Mouse (Mus musculus) limb, embryonic 14.5 days (tissue): ENCODE data around the gene Trrap. TPM values are rescaled to one million over a fixed set of nuclear protein-coding genes. Genes with fewer than 3 reads are reported as not detected.

ENCODE experiments used
- ATAC-seq: fragments of 200-750 bp; cut with Nextera tagmentation; 2 replicates; pipeline ENCODE4 v1.8.0; 2017; ENCODE audit warnings: low read depth, moderate number of reproducible peaks, moderate TSS enrichment; ENCODE audit not compliant: low FRiP score
- DNase-seq: peaks from one replicate; pipeline ENCODE4 v3.0.0-alpha.2; 2015; ENCODE audit warnings: low spot score
- H3K27ac ChIP-seq: fragments of 300-500 bp; sonication (generic); replicated peaks from 2 replicates; pipeline ENCODE4 v1.5.1; 2014; ENCODE audit warnings: low read depth, mild to moderate bottlenecking, low read length, moderate library complexity, mixed read lengths
- H3K27me3 ChIP-seq: fragments of 300-500 bp; sonication (generic); 2 replicates; pipeline ENCODE4 v1.6.1; 2014; ENCODE audit warnings: low read length, mixed read lengths; ENCODE audit not compliant: control insufficient read depth, insufficient read depth
- H3K36me3 ChIP-seq: fragments of 300-500 bp; sonication (generic); 2 replicates; pipeline ENCODE4 v1.6.1; 2014; ENCODE audit warnings: mild to moderate bottlenecking, low read length, moderate library complexity, mixed read lengths; ENCODE audit not compliant: control insufficient read depth, insufficient read depth
- H3K4me1 ChIP-seq: fragments of 300-500 bp; sonication (generic); 2 replicates; pipeline ENCODE4 v1.6.1; 2014; ENCODE audit warnings: antibody characterized with exemption, low read length, mixed read lengths; ENCODE audit not compliant: control insufficient read depth, insufficient read depth
- H3K4me2 ChIP-seq: fragments of 300-500 bp; sonication (generic); replicated peaks from 2 replicates; pipeline ENCODE4 v1.6.1; 2014; ENCODE audit warnings: low read depth, mild to moderate bottlenecking, low read length, moderate library complexity; ENCODE audit not compliant: severe bottlenecking
- H3K4me3 ChIP-seq: fragments of 300-500 bp; sonication (generic); replicated peaks from 2 replicates; pipeline ENCODE4 v1.5.1; 2014; ENCODE audit warnings: low read length
- H3K9ac ChIP-seq: fragments of 300-500 bp; sonication (generic); 2 replicates; pipeline ENCODE4 v1.6.1; 2014; ENCODE audit warnings: mild to moderate bottlenecking, low read depth, low read length, moderate library complexity; ENCODE audit not compliant: severe bottlenecking
- H3K9me3 ChIP-seq: fragments of 300-500 bp; sonication (generic); 2 replicates; pipeline ENCODE4 v1.6.1; 2016; ENCODE audit warnings: low read length; ENCODE audit not compliant: control insufficient read depth
- POLR2A ChIP-seq: fragments of 200-500 bp; IDR thresholded peaks from 2 replicates; pipeline ENCODE4 v1.8.0; 2012; ENCODE audit warnings: inconsistent platforms, mild to moderate bottlenecking, moderate library complexity, borderline replicate concordance; ENCODE audit not compliant: insufficient read depth, insufficient read length; ENCODE audit errors: extremely low read depth
- WGBS: fragments of 180-500 bp; shearing (Covaris S2); extraction: QIAGEN DNeasy Blood & Tissue Kit; methylation state at CpG from one replicate; pipeline ENCODE4 v1.1.7; 2014; 5-methylcytosine and 5-hydroxymethylcytosine counted together
- polyA plus RNA-seq, 2 experiments: library from polyadenylated mRNA; depleted of rRNA in 1 of 2; stranded (reverse) in 1 of 2; unstranded in 1 of 2; fragments of >200 nt; fragmentation: Nextera tagmentation in 1 of 2; extraction: Ambion mirVana in 1 of 2; gene quantifications; 2 replicates each; pipeline versions ENCODE4 v1.2.1 to v1.2.3; 2012 to 2014

Trrap gene
- polyA plus RNA-seq, 2 experiments: 79.2 to 146 TPM

- no peaks in the 10 kb centered on the region for H3K27me3 ChIP-seq
- no peaks in the 10 kb centered on the region for H3K9me3 ChIP-seq
- H3K4me3 ChIP-seq: no peak overlapping the region
- 91% methylated on average over 3 of the region's 3 CpGs for WGBS
- H3K9ac ChIP-seq: no peak overlapping the region
- DNase-seq: peak; percentile 51
- no peaks in the 10 kb centered on the region for H3K4me1 ChIP-seq
- no peak overlapping the region for H3K27ac ChIP-seq
- ATAC-seq: no peak
- H3K4me2 ChIP-seq: no peak overlapping the region
- peaks cover 100% of the 10 kb centered on the region for H3K36me3 ChIP-seq
- no peak for TF ChIP-seq POLR2A
These were observed 68.6 kb downstream of the Trrap start for GRCm38 (mm10) chr5:144836100-144836499.

DNA sequence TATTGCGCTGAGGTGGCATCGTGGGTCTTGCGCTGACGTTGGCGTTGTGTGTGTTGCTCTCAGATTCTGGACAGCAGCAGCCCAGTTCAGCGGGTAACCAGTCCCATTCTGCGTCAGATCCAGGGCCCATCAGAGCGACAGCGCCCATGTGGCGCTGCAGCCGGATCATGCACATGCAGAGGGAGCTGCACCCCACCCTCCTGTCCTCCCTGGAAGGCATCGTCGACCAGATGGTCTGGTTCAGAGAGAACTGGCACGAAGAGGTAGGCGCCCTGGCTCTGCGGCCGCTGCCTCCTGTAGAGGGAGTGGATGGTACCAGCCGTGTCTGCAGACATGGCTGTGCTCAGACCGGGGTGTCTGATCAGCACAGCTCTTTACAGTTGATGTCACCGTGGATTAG lies 77.8 kb downstream of the Trrap start:
- no peak overlapping the region for H3K9ac ChIP-seq
- H3K4me3 ChIP-seq: no peak overlapping the region
- H3K27ac ChIP-seq: no peak overlapping the region
- H3K9me3 ChIP-seq: no peaks in the 10 kb centered on the region
- no peak for ATAC-seq
- H3K27me3 ChIP-seq: no peaks in the 10 kb centered on the region
- no peak for TF ChIP-seq POLR2A
- DNase-seq: no peak
- H3K36me3 ChIP-seq: peaks cover 97% of the 10 kb centered on the region
- WGBS: 96% methylated on average over 20 of the region's 20 CpGs
- H3K4me2 ChIP-seq: no peak overlapping the region
- H3K4me1 ChIP-seq: no peaks in the 10 kb centered on the region

GRCm38 (mm10) chr5:144848735-144849134 lies 81.2 kb downstream of the Trrap start:
- peaks cover 97% of the 10 kb centered on the region for H3K36me3 ChIP-seq
- no peaks in the 10 kb centered on the region for H3K27me3 ChIP-seq
- ATAC-seq: no peak
- WGBS: 82% methylated on average over 5 of the region's 5 CpGs
- no peak for TF ChIP-seq POLR2A
- no peak for DNase-seq
- no peaks in the 10 kb centered on the region for H3K4me1 ChIP-seq
- no peak overlapping the region for H3K4me2 ChIP-seq
- no peak overlapping the region for H3K27ac ChIP-seq
- no peak overlapping the region for H3K4me3 ChIP-seq
- H3K9ac ChIP-seq: no peak overlapping the region
- no peaks in the 10 kb centered on the region for H3K9me3 ChIP-seq

GRCm38 (mm10) chr5:144849932-144850331 lies 82.4 kb downstream of the Trrap start:
- H3K36me3 ChIP-seq: peaks cover 97% of the 10 kb centered on the region
- H3K4me3 ChIP-seq: no peak overlapping the region

DNA sequence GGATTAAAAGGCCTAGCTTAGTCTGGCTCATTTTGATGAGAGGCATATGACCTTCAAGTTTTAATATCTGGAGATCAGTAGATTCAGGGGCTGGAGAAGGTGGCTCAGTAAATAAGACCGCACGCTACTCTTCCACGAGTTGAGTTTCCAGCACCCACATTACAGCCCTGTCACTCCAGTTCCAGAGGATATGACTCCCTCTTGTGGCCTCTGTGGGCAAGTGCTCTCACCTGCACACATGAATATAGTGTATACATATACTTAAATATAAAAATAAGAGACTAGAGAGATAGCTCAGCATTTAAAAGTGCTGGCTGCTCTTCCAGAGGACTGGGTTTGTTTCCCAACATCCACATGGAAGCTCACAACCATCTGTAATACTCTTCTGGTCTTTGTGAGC lies 84.3 kb downstream of the Trrap start:
- WGBS: 91% methylated on average over 3 of the region's 3 CpGs
- peaks cover 98% of the 10 kb centered on the region for H3K36me3 ChIP-seq
- H3K9ac ChIP-seq: no peak overlapping the region
- H3K4me1 ChIP-seq: no peaks in the 10 kb centered on the region
- ATAC-seq (no peak), DNase-seq (no peak)
- no peak overlapping the region for H3K27ac ChIP-seq
- no peaks in the 10 kb centered on the region for H3K27me3 ChIP-seq
- TF ChIP-seq POLR2A: no peak
- no peak overlapping the region for H3K4me3 ChIP-seq
- no peak overlapping the region for H3K4me2 ChIP-seq
- no peaks in the 10 kb centered on the region for H3K9me3 ChIP-seq

More at GRCm38 (mm10) chr5:144849932-144850331, 82.4 kb downstream of the Trrap start:
- TF ChIP-seq POLR2A: no peak
- H3K4me2 ChIP-seq: no peak overlapping the region
- H3K4me1 ChIP-seq: no peaks in the 10 kb centered on the region
- DNase-seq (no peak), ATAC-seq (no peak)
- no peak overlapping the region for H3K9ac ChIP-seq
- H3K27me3 ChIP-seq: no peaks in the 10 kb centered on the region
- WGBS: 95% methylated on average over 10 of the region's 10 CpGs
- H3K9me3 ChIP-seq: no peaks in the 10 kb centered on the region
- H3K27ac ChIP-seq: no peak overlapping the region

GRCm38 (mm10) chr5:144853931-144854330 lies 86.4 kb downstream of the Trrap start:
- Histone ChIP-seq H3K36me3 (peaks cover 98% of the 10 kb centered on the region), H3K4me1 (no peaks in the 10 kb centered on the region), H3K9ac (no peak overlapping the region), H3K4me3 (no peak overlapping the region), H3K27ac (no peak overlapping the region), H3K9me3 (no peaks in the 10 kb centered on the region), H3K4me2 (no peak overlapping the region), H3K27me3 (no peaks in the 10 kb centered on the region)
- ATAC-seq (no peak), DNase-seq (no peak)
- 87% methylated on average over 5 of the region's 5 CpGs for WGBS
- no peak for TF ChIP-seq POLR2A
